Mouse (Mus musculus) frontal cortex, adult 2 months (tissue): ENCODE data around the gene Jak1. TPM values are rescaled to one million over a fixed set of nuclear protein-coding genes. Genes with fewer than 3 reads are reported as not detected.
A peak's percentile ranks its signal among the peaks of the same experiment; 100 is the strongest.
"Not testable (repeated sequence)": the region's sequence is repeated elsewhere in the genome, so short reads cannot be mapped to it uniquely, and the experiment has no call there.

Source experiments
- DNase-seq, 2 experiments: peaks; one replicate each; pipeline ENCODE4 v3.0.0; 2022; ENCODE audit warnings: low spot score in 1 of 2; ENCODE audit errors: extremely low spot score in 1 of 2
- polyA plus RNA-seq: library from polyadenylated mRNA; depleted of rRNA; stranded (reverse); fragments of >200 nt; gene quantifications from 2 replicates; pipeline ENCODE4 v1.2.3, GENCODE M21; 2012

Jak1 gene
- polyA plus RNA-seq, 1 experiment = 70.1 TPM

DNA sequence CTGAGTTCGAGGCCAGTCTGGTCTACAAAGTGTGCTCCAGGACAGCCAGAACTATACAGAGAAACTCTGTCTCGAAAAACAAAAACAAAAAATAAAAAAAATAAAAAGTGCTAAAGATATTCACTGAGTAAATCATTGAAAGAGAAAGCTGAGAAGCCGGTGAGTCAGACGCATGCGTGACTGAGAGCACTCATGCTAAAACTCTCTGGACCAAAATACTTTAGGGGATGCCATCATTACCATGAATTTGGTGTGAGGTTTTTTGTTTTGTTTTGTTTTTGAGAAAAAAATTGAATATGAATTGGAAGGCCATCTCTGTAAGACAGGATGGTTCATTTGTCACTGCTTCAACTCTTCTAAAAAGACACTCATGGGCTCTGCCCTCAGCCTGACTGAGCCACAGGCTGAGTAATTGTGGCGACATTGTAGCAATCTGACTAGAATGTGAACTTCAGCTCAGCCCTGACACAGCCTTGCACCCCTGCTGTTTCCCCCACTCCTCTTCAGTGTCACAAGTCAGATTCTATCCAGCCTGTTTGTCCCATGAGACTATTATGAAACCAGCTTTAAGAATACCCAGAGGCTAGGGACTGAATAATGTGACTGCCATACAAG, 11.5 kb upstream of the Jak1 start:
- DNase-seq = no peak

DNA sequence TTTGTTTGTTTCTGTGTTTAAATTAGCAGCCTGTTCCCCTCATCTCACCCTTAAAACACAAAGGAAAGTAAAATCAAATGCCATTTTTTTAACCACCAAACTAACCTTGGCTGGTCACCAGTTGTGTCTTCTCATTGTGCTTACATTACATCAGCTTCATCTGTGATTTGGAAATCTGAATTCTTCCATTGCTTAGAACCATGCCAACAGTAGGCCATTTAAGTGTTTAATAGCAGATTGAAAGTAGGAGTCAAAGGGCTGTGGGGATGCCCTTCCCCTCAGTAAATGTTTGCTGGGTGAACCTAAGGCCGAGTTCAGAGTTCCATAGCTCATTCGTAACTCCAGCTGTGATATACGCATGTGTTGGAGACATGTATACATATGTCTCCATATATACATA, 10.8 kb upstream of the Jak1 start:
- no peak for DNase-seq

DNA sequence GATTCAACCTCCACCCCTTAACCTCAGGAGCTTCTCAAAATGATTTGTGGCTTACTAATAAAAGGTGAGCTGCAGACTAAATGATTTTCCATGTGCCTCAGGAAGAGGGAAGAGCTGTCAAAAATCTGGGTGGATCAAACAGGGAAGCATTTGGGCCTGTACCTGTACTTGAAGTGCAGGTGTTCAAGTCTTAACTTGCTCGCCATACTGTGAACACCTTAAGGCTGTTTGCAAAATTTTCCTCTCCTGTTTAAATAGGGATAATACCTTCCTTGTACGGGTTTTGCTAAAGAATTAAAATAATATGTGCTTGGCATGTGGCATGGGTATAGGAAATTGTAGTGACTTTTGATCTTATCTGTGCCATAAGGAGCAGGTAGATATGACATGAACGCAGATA, 5.7 kb upstream of the Jak1 start:
- no peak for DNase-seq

DNA sequence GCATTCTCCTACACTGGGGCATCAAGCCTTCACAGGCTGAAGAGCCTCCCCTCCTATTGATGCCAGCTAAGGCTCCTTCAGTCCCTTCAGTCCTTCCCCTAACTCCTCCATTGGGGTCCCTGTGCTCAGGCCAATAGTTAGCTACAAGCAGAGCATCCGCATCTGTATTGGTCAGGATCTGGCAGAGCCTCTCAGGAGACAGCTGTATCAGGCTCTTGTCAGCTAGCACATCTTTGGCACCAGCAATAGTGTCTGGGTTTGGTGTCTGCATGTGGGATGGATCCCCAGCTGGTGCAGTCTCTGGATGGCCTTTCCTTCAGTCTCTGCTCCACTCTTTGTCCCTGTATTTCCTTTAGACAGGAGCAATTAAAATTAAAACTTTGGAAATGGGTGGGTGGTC, 3.4 kb upstream of the Jak1 start:
- DNase-seq = not testable (repeated sequence)

DNA sequence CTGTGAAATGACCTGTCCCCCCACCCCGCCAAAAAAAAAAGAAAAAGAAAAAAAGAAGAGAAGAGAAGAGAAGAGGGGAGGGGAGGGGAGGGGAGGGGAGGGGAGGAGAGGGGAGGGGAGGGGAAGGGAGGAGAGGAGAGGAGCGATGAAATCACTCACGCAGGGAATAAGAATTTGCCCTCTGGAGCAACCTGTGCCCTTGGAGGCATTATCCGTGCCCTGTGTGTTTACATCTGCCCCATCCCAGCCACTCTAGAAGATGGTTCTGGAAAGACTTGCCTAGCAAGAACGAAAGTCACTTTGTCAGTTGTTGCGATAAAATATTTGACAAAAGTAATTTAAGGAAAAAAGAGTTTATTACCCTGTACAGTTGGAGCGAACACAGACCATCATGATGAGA, 441 bp upstream of the Jak1 start:
- DNase-seq = no peak

DNA sequence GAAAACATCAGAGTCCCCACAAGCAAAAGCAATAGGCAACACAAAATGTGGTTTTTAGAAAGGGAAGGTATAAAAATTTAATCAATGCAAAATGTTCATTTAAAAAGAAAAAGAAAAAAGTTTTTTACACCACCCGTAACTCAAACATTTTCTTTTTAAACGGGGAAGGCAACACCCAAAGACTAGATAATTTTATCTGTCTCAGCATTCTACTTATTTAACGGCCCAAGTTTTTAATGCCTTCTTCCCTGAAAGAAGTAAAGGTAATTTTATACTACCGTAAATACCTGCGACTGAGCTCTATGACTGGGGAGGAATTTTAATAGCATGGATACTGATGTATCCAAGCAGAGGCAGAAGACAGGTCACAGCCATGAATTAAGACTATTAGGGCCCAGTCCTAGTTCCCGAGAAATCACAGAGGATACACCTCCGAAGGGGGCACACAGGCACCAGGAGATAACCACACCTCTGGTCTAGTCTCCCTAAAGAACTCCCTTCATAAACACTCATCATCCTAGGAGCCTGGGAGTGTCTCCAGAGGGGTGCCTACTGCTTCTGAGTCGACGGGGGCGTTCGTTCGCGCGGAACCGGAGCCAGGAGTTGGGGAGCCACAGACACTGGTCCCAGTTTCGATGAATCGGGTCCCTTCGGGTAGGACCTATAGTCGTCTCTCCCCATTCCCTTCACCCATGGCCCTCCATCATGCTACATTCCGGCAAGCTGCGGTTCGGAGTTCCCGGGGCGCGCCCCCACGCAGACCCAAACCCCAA, 928 bp downstream of the Jak1 start:
- peak in 1 of 2 experiments; percentile 55 for DNase-seq

DNA sequence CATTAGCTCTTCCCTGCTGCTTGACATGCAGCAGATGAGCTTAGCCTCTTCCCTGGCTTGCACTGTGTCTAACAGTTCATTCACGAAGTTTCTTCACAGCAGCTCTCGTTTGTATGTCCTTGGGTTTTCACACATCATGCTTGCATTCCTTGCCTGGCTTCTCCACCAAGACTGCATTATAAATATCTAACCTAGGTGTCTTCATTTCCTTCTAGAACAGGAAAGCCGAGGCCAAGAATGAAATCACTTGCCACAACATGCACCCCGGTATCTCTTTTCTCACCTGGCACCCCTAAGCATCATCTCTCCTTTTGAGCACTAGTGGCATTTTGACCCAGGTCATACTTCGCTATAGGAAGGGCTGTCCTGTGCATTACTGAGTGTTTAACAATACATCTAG, 3.5 kb downstream of the Jak1 start:
- DNase-seq = no peak

DNA sequence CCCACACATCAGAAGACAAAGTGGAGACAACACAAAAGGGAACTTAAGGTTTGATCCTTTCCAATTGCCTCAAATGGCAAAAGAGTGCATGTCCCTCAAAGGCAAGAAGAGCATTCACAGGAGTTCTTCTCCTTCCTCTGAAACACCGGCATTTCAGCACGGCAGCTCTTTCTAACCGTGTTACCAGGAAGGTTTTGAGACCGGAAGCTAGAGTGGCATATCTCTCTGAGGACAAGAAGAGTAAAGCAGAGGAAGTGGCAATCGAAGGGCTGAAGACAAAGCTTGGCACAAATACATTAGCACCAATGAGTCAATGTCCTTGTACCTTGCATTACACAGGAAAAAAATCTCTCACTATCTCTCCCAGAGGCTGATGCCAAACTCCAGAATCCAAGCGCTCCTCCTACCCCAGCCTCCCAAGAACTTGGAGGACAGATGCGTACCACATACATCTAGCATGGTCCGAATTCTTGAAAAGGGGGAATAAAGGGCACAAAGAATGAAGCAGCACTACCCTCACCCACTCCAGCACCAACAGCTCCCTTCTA, 4.3 kb downstream of the Jak1 start:
- DNase-seq = no peak

DNA sequence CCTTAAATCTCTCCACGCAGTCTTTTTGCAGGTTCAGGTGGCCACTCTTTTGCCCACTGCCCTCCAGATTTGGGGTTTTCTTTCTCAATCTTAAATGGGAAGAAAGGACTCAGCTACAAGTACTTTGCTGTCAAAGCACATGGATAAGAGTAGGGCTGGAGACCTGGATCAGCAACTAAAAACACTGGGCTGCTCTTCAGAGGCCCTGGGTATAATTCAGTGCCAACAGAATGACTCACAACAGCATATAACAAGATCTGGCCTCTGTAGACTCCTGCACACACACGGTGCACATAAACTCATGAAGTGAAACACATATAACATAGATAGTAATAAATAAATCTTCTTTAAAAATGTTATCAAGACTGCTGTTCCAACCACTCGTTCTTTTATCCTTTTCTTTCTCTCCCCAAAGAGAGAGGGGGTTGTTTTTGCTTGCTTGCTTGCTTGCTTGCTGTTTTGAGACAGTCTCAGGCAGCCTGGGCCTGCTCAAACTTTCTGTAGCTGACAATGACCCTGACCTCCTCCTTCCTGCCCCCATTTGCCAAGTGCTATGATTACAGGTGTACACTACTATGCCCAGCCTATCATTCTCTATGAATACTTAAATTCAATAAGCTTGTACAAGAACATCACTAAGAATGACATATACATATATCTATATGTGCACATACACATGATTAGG, 8.4 kb downstream of the Jak1 start:
- no peak for DNase-seq

DNA sequence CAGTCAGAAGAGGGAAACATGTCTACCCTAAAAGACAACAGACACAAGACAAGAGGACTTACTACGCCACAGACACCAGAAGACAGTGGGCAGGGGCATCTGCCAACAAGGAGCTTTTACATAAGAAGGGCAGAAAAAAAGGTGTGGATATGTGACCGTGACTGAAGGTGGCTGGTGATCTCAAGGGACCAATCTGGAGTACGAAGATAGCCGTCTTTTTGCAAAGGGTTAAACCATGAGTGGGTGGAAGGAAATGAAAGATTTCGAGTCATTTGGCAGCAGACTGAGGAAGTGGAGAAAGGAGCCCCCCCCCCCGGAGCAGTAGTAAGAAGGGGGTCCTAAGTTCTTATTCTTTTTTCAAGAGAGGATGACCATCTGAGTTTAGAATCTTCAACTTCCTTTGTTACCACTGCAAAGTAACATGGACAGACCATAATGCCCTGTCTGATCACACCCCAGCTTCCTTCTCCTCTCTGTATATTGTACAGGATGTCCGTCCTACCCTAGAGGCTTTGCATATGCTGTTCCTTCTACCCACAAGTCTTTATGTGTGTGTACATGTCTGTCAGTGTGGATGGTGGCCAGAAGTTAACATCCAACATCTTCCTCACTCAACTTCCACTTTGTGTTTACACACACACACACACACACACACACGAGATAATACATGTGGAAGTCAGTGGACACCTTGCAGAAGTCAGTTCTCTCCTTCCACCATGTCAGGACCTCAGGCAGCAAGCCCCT, 10.3 kb downstream of the Jak1 start:
- DNase-seq = no peak

DNA sequence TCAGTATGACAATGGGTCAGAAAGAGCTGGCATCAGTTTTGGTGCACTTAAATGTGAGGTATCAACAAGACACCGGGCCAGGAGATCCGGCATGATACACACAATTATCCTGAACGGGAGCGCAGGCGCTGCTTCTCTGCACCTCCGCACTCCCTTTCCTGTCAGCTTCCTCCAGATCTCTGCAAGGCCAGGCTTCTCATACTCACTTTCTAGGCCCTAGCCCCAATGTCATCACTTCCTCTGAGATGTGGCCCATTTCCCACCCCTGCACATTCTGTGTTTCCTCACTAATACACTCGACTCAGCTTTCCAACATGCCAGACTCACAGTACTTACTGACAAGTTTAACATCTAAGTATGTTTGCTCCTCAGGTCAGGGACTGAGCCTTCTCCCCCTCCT, 11.1 kb downstream of the Jak1 start:
- no peak for DNase-seq

DNA sequence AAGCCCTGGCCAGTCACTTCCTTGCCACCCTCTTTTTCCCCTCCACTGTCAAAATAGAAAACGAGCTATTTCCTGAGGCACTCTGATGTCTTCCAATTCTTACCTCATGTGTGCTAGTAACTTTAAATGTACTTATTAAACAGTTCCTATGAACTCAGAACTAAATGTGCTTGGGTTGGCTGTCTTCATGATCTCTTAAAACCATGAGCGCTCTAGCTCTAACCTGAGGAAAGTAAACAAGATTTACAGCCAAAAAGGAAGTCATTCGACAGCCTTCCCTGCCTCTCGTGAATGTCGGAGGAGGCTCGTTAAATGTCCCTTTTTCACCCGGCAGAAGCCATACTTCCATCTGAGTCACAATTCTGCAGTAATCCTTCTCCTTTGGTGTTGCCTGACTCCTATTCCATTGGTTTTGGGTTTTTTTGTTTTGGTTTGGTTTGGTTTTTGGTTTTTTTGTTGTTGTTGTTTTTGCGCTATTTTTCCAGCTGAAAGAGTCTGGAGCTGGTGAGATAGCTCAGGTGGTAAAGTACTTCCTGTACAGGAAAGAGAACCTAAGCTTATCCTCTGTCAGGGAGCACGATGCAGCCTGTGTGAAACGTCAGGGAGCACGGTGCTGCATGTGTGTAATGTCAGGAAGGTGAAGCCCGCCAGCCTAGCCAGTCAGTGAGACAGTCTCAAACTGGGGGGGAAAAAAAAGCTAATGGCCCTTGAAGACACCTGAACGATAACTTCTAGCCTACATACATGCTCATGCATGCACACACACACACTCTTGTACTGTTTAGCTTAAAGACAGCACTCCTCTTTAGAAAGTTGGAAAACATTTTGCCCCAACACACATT, 12.1 kb downstream of the Jak1 start:
- DNase-seq = no peak

DNA sequence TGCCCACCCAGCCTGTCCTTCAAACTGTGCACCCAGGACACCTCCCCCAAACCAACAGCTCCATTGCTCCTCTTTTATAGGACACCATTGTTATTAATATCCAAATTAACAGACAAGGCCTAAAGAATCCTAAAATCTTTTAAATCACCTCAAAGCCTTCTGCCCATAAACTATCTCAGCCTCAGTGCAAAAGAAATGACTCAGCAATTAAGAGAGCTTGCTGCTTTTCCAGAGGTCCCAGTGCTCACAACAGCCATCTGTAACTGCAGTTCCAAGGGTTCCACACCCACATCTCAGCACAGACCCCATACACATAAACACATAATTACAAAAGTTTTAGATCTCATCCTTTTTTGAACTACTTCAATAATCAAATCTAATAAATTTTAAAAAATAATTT, 13.1 kb downstream of the Jak1 start:
- DNase-seq = no peak

DNA sequence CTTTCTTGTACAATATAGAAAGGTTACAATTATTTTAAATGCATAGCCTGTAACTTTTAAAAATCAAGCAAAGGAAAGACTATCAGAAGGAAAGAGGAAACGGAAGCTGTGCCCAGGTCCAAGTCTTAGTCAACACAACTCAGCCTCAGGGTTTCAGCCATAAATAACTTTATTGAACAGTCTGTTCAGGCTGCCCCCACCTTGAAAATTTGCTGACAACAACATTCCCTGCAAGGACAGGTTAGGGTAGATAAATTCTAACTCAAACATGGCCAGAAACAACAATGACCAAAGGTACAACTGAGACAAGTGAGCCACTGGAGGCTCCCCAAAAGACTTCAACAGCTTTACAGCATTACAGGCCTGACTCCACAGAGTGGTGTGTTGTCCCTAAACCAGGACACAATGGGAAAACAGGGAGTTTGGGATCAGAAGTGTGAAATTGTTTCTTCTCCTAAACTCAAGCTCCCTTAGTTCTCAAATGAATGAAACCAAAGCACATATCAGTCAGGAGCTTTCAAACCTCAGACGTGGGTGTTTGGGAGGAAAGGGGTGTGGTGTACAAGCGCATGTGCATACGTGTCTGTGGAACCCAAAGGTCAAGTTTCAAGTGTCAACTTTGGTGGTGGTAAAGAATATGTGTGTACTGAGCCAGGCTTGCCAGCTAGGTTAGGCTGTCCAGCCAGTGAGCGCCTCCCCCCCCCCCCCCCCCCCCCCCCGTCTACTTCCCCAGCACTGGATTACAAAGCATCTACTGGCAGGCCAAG, 14.9 kb downstream of the Jak1 start:
- DNase-seq = no peak

DNA sequence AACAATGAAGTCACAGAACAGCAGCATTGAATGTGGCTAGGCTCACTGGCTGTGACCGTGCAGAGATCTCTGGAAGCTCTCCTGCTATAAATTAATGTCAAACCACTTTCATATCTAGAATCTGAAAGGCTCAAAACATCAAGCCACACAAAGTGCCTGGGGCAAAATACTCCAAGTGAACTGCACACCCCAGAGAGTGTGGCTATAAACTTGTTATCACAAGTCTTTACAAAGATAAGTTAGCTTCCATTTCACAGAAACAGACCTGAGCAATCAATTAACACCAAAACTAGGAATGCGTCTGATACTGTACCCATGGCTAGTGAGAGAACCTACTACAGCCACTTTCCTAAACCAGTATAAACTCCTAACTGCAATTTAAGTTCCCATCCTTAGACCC, 17.7 kb downstream of the Jak1 start:
- no peak for DNase-seq

DNA sequence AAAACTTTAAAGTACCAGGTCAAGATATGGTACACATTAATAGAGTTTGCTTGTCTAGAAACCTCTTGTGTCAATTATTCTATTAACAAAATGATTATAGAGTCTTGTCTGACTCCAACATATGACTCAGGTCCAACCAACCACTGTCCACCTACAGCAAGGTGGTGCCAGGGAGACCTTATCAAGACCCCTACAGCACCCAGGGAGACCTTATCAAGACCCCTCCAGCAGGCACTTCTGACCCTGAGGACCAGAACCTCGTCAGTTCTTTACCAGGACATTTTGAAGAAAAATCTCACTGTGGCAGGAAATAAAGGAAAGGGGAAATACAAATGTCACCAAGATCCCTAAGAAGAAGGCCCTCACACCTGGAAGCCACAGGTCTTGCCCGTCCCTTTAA, 18.5 kb downstream of the Jak1 start:
- DNase-seq = no peak

DNA sequence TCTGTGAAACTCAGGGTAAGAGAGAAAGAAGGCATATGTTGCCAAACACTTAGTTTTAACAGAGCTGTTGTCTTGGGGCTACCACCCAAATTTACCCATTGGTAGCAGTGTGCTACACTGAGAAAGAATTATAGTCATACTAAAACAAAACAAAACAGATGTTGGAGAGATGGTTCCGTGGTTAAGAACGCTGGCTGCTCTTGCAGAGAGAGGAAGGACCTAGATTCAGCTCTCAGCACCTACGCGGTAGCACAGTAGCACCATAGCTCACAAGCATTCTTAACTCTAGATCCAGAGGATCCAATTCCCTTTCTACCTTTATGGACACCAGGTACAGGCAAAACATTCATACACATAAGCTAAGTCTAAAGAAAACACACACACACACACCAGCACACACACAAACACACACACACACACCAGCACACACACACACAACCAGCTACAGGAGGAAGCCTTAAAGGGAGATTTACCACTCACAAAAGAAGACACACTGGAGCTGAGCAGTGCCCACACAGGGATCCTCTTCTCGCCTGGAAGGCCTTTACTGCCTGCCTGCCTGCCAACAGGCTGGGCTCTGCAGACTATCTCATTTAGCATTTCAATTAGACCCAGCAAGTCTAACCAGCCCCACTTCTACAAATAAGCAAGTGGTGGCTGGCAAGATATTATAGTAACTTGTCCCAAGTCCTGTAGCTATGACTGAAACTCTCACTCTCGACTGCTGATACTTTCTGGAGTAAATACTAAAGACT, 20.6 kb downstream of the Jak1 start:
- DNase-seq = peak in 1 of 2 experiments; percentile 53

DNA sequence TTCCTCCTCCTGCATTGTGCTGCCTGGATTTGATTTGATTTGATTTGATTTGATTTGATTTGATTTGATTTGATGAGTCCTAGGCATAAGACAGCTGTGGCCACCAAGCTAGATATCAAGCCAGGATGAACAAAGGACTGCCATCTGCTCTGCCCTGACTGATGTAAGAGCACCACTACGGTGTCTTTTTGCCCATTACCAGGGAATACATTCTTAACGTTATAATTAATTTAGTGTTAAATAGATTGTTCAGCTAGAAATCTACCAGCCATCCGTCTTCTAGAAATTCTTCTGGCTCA, 24.3 kb downstream of the Jak1 start:
- no peak for DNase-seq
